8 mouse cellular contexts compared by ENCODE assay signal in the genomic region with DNA sequence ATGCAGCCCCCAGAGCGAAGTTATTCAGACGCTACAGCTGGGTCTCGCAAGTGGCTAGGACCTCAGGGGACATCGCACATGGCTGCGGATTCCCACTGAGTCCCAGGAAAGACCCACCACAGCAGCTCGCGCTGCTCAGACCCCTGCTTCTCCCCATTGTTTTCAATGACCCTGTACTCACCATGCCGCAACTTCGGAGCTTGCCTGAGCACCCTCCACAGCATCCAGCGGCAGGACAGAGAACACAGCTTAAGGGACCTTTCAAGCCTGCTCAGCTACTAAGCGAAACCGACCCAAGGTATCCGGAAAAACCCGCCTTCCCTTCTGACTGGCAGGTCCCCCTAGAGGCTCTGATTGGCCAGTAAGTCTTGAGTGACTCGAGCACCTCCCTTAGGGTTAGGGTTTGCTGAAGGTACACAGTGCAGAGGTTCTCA.
DNase-seq lines count a peak whose midpoint lies in the region; ATAC-seq and TF ChIP-seq lines count a peak whose summit lies in the region.

No protein-coding gene starts in this region.

- peak overlapping the region; percentile 66; the same call in 1 of the 2 replicates for H3K27ac ChIP-seq in forebrain, embryonic 10.5 days
- no peak overlapping the region for H3K27ac ChIP-seq in hindbrain, embryonic 12.5 days
- no peak overlapping the region for H3K27ac ChIP-seq in limb, embryonic 15.5 days
- no peak overlapping the region for H3K27ac ChIP-seq in midbrain, embryonic 15.5 days
- H3K27ac ChIP-seq in stomach, embryonic 15.5 days, result no peak overlapping the region

- peak overlapping the region; percentile 15 for H3ac ChIP-seq in C2C12 (ENCODE audit: control insufficient read depth, insufficient read length, low read depth)

- no peaks in the 10 kb centered on the region for H3K4me1 ChIP-seq in forebrain, embryonic 10.5 days
- H3K4me1 ChIP-seq in hindbrain, embryonic 12.5 days, result no peaks in the 10 kb centered on the region
- H3K4me1 ChIP-seq in limb, embryonic 15.5 days, result no peaks in the 10 kb centered on the region
- no peaks in the 10 kb centered on the region for H3K4me1 ChIP-seq in midbrain, embryonic 15.5 days
- H3K4me1 ChIP-seq in stomach, embryonic 15.5 days, result no peaks in the 10 kb centered on the region

- peak; percentile 75 for DNase-seq in adrenal gland, adult 2 months
- DNase-seq in forebrain, embryonic 10.5 days (ENCODE audit: extremely low spot score, low spot score), result peak; percentile 16
- no peak for DNase-seq in cerebellum, adult 11-12 months

- no peak overlapping the region for H3K4me3 ChIP-seq in C2C12 (ENCODE audit: insufficient read depth, poor library complexity, severe bottlenecking)
- peak overlapping the region; percentile 54 for H3K4me3 ChIP-seq in forebrain, embryonic 10.5 days
- H3K4me3 ChIP-seq in hindbrain, embryonic 12.5 days, result peak overlapping the region; percentile 37
- H3K4me3 ChIP-seq in limb, embryonic 15.5 days, result peak overlapping the region; percentile 42
- peak overlapping the region; percentile 35 for H3K4me3 ChIP-seq in midbrain, embryonic 15.5 days
- peak overlapping the region; percentile 57 for H3K4me3 ChIP-seq in stomach, embryonic 15.5 days (replicated peaks)

- ATAC-seq in hindbrain, embryonic 12.5 days (ENCODE audit: low FRiP score), result peak; percentile 72; the same call in 1 of the 2 replicates
- 0 out of 2 replicates have a peak, but pooled peaks have one; percentile 35 for ATAC-seq in limb, embryonic 15.5 days (ENCODE audit: insufficient number of reproducible peaks, low FRiP score, low TSS enrichment, low read depth)
- peak; percentile 48; the same call in 1 of the 2 replicates for ATAC-seq in midbrain, embryonic 15.5 days (replicated peaks)
- ATAC-seq in stomach, embryonic 15.5 days (ENCODE audit: insufficient read depth, low FRiP score, low read depth), result peak; percentile 98

- no peaks in the 10 kb centered on the region for H3K36me3 ChIP-seq in C2C12 (ENCODE audit: control insufficient read depth, insufficient read depth)
- no peaks in the 10 kb centered on the region for H3K36me3 ChIP-seq in forebrain, embryonic 10.5 days (replicated peaks)
- H3K36me3 ChIP-seq in hindbrain, embryonic 12.5 days, result no peaks in the 10 kb centered on the region
- H3K36me3 ChIP-seq in limb, embryonic 15.5 days, result no peaks in the 10 kb centered on the region
- H3K36me3 ChIP-seq in midbrain, embryonic 15.5 days (replicated peaks), result no peaks in the 10 kb centered on the region
- H3K36me3 ChIP-seq in stomach, embryonic 15.5 days, result no peaks in the 10 kb centered on the region

- peak overlapping the region; percentile 51 for H3K4me2 ChIP-seq in hindbrain, embryonic 12.5 days (replicated peaks)
- peak overlapping the region; percentile 41 for H3K4me2 ChIP-seq in limb, embryonic 15.5 days
- peak overlapping the region; percentile 46 for H3K4me2 ChIP-seq in midbrain, embryonic 15.5 days
- peak overlapping the region; percentile 58 for H3K4me2 ChIP-seq in stomach, embryonic 15.5 days

- WGBS in forebrain, embryonic 10.5 days, result 16% methylated on average over 15 of the region's 15 CpGs
- 15% methylated on average over 15 of the region's 15 CpGs for WGBS in hindbrain, embryonic 12.5 days
- WGBS in limb, embryonic 15.5 days, result 6% methylated on average over 15 of the region's 15 CpGs
- WGBS in midbrain, embryonic 15.5 days, result 13% methylated on average over 15 of the region's 15 CpGs
- 5% methylated on average over 15 of the region's 15 CpGs for WGBS in stomach, embryonic 15.5 days

- H3K9ac ChIP-seq in hindbrain, embryonic 12.5 days, result peak overlapping the region; percentile 41; the same call in 1 of the 2 replicates
- no peak overlapping the region for H3K9ac ChIP-seq in limb, embryonic 15.5 days
- no peak overlapping the region for H3K9ac ChIP-seq in midbrain, embryonic 15.5 days
- peak overlapping the region; percentile 34; the same call in 1 of the 2 replicates for H3K9ac ChIP-seq in stomach, embryonic 15.5 days

- no peaks in the 10 kb centered on the region for H3K79me2 ChIP-seq in C2C12 (ENCODE audit: control insufficient read depth, insufficient read depth)

- H3K27me3 ChIP-seq in C2C12 (ENCODE audit: control insufficient read depth, insufficient read depth, insufficient read length), result no peaks in the 10 kb centered on the region
- H3K27me3 ChIP-seq in forebrain, embryonic 10.5 days (ENCODE audit: poor library complexity, severe bottlenecking), result no peaks in the 10 kb centered on the region
- H3K27me3 ChIP-seq in hindbrain, embryonic 12.5 days, result no peaks in the 10 kb centered on the region
- H3K27me3 ChIP-seq in limb, embryonic 15.5 days, result no peaks in the 10 kb centered on the region
- no peaks in the 10 kb centered on the region for H3K27me3 ChIP-seq in midbrain, embryonic 15.5 days (replicated peaks)
- H3K27me3 ChIP-seq in stomach, embryonic 15.5 days (replicated peaks), result no peaks in the 10 kb centered on the region

- H3K9me3 ChIP-seq in forebrain, embryonic 10.5 days, result peaks cover 6% of the 10 kb centered on the region; the same call in 1 of the 2 replicates
- no peaks in the 10 kb centered on the region for H3K9me3 ChIP-seq in hindbrain, embryonic 12.5 days (replicated peaks)
- no peaks in the 10 kb centered on the region for H3K9me3 ChIP-seq in limb, embryonic 15.5 days
- no peaks in the 10 kb centered on the region for H3K9me3 ChIP-seq in midbrain, embryonic 15.5 days
- no peaks in the 10 kb centered on the region for H3K9me3 ChIP-seq in stomach, embryonic 15.5 days

- TF ChIP-seq CTCF in C2C12 (IDR thresholded peaks at IDR 0.05; ENCODE audit: control insufficient read depth, insufficient read depth, insufficient read length), result no peak

- no peaks in the 10 kb centered on the region for H3K79me3 ChIP-seq in C2C12 (ENCODE audit: low read depth)

TF ChIP-seq in C2C12, 6 proteins besides CTCF, POLR2A, EP300 and RAD21:
- no peak for TF ChIP-seq USF1 (IDR thresholded peaks at IDR 0.05; ENCODE audit: low read depth)
- no peak for TF ChIP-seq FOSL1 (IDR thresholded peaks at IDR 0.05; ENCODE audit: insufficient read depth, low read length, poor library complexity, severe bottlenecking)
- TF ChIP-seq MYOG (IDR thresholded peaks at IDR 0.05; ENCODE audit: control insufficient read depth, extremely low read depth, insufficient read length), result no peak
- TF ChIP-seq MAX (IDR thresholded peaks at IDR 0.05), result no peak
- no peak for TF ChIP-seq MYOD1 (IDR thresholded peaks at IDR 0.05; ENCODE audit: control insufficient read depth, insufficient read length, low read depth)
- no peak for TF ChIP-seq CEBPB (IDR thresholded peaks at IDR 0.05; ENCODE audit: low read depth)

Comparison
In these comparisons a context has a peak if more than half of its experiments do, and no peak if none do; other contexts are left out.
1. ATAC-seq: peak in every context shown above with its lines; median percentile 98 in stomach, embryonic 15.5 days; 72 in hindbrain, embryonic 12.5 days; 48 in midbrain, embryonic 15.5 days; 35 in limb, embryonic 15.5 days.
2. H3K9ac ChIP-seq: peak in hindbrain, embryonic 12.5 days (single experiment) and stomach, embryonic 15.5 days (single experiment); none in limb, embryonic 15.5 days (single experiment) and midbrain, embryonic 15.5 days (single experiment).
3. Peak in every context shown above with its lines, with median percentiles within 50 percentile points of each other: H3K4me2 ChIP-seq.